Mouse (Mus musculus): ENCODE measurements around the gene Tprg. TPM values are rescaled to one million over a fixed set of nuclear protein-coding genes. Genes with fewer than 3 reads are reported as not detected.

The Tprg gene
- polyA plus RNA-seq (2012; rRNA removed): 0.28 and 0.30 TPM in 2 replicates

- DNase-seq (ENCODE audit: low read depth): no peak
These were observed at the start of gene Tprg for GRCm38 (mm10) chr16:25286517-25286916. TSS of gene Tprg (plus strand) at chr16:25286817.

- no peak for DNase-seq (ENCODE audit: low read depth)
These were observed 48.2 kb upstream of the Tprg start for GRCm38 (mm10) chr16:25238274-25239050.

- no peak for DNase-seq (ENCODE audit: low read depth)
These were observed 37.7 kb upstream of the Tprg start for GRCm38 (mm10) chr16:25248889-25249288.

GRCm38 (mm10) chr16:25250129-25250749, 36.4 kb upstream of the Tprg start:
- no peak for DNase-seq (ENCODE audit: low read depth)

- no peak for DNase-seq (ENCODE audit: low read depth)
These were observed 35.5 kb upstream of the Tprg start for GRCm38 (mm10) chr16:25251080-25251479.

GRCm38 (mm10) chr16:25254646-25255045, 32.0 kb upstream of the Tprg start:
- no peak for DNase-seq (ENCODE audit: low read depth)

GRCm38 (mm10) chr16:25255186-25255585, 31.4 kb upstream of the Tprg start:
- DNase-seq (ENCODE audit: low read depth): no peak

GRCm38 (mm10) chr16:25255603-25256260, 30.9 kb upstream of the Tprg start:
- DNase-seq (ENCODE audit: low read depth): no peak

- peak; percentile 94 for DNase-seq (ENCODE audit: low read depth)
These were observed 24.3 kb upstream of the Tprg start for GRCm38 (mm10) chr16:25262306-25262705.

- peak; percentile 50 for DNase-seq (ENCODE audit: low read depth)
These were observed 23.7 kb upstream of the Tprg start for GRCm38 (mm10) chr16:25262965-25263364.

GRCm38 (mm10) chr16:25263520-25264149, 23.0 kb upstream of the Tprg start:
- no peak for DNase-seq (ENCODE audit: low read depth)

- DNase-seq (ENCODE audit: low read depth): no peak
These were observed 21.4 kb upstream of the Tprg start for GRCm38 (mm10) chr16:25265177-25265576.

GRCm38 (mm10) chr16:25268276-25268675, 18.3 kb upstream of the Tprg start:
- no peak for DNase-seq (ENCODE audit: low read depth)

GRCm38 (mm10) chr16:25282563-25282962, 4.1 kb upstream of the Tprg start:
- no peak for DNase-seq (ENCODE audit: low read depth)

GRCm38 (mm10) chr16:25293753-25294152, 7.1 kb downstream of the Tprg start:
- DNase-seq (ENCODE audit: low read depth): no peak

GRCm38 (mm10) chr16:25295546-25295945, 8.9 kb downstream of the Tprg start:
- no peak for DNase-seq (ENCODE audit: low read depth)

GRCm38 (mm10) chr16:25296746-25297145, 10.1 kb downstream of the Tprg start:
- no peak for DNase-seq (ENCODE audit: low read depth)

- DNase-seq (ENCODE audit: low read depth): peak; percentile 65
These were observed 11.6 kb downstream of the Tprg start for GRCm38 (mm10) chr16:25298204-25298603.

GRCm38 (mm10) chr16:25302616-25303015, 16.0 kb downstream of the Tprg start:
- DNase-seq (ENCODE audit: low read depth): peak; percentile 95

GRCm38 (mm10) chr16:25314006-25314405, 27.4 kb downstream of the Tprg start:
- no peak for DNase-seq (ENCODE audit: low read depth)

GRCm38 (mm10) chr16:25315090-25315489, 28.5 kb downstream of the Tprg start:
- DNase-seq (ENCODE audit: low read depth): no peak

- DNase-seq (ENCODE audit: low read depth): no peak
These were observed 39.1 kb downstream of the Tprg start for GRCm38 (mm10) chr16:25325631-25326238.
